Mouse (Mus musculus): ENCODE results near the gene Gm19345. TPM values are rescaled to one million over a fixed set of nuclear protein-coding genes. Genes with fewer than 3 reads are reported as not detected.

Gene Gm19345
- not detected in 2 replicates for polyA plus RNA-seq (2014; fragmentation: Nextera tagmentation; extraction: Ambion mirVana)

GRCm38 (mm10) chr7:19851858-19852570 lies at the start of gene Gm19345:
Gene Gm19345 (plus strand): TSS chr7:19852003.
- Histone ChIP-seq H3K9me3 (ENCODE audit: control insufficient read depth, low read depth, low read length) (no peaks in the 10 kb centered on the region), H3K4me1 (ENCODE audit: control insufficient read depth, insufficient read depth, low read length) (no peaks in the 10 kb centered on the region), H3K36me3 (ENCODE audit: control insufficient read depth, insufficient read depth, low read length) (no peaks in the 10 kb centered on the region), H3K27ac (ENCODE audit: low read length) (no peak within 1 kb of the TSS), H3K4me3 (ENCODE audit: low read depth, low read length) (peak within 1 kb of the TSS; percentile 14), H3K4me2 (replicated peaks; ENCODE audit: low read depth, low read length) (peak within 1 kb of the TSS; percentile 28), H3K27me3 (ENCODE audit: control insufficient read depth, insufficient read depth, low read length) (no peaks in the 10 kb centered on the region), H3K9ac (replicated peaks; ENCODE audit: low read depth, low read length) (no peak within 1 kb of the TSS)
- 4% methylated on average over 33 of the region's 33 CpGs for WGBS
- ATAC-seq (ENCODE audit: insufficient number of reproducible peaks, insufficient read depth, low FRiP score, low read depth): peak; percentile 73

- no peaks in the 10 kb centered on the region for H3K36me3 ChIP-seq (ENCODE audit: control insufficient read depth, insufficient read depth, low read length)
- H3K4me1 ChIP-seq (ENCODE audit: control insufficient read depth, insufficient read depth, low read length): no peaks in the 10 kb centered on the region
- ATAC-seq (ENCODE audit: insufficient number of reproducible peaks, insufficient read depth, low FRiP score, low read depth): no peak; the same call in 1 of the 2 replicates
- no peaks in the 10 kb centered on the region for H3K27me3 ChIP-seq (ENCODE audit: control insufficient read depth, insufficient read depth, low read length)
- H3K27ac ChIP-seq (ENCODE audit: low read length): no peak overlapping the region
- no peak overlapping the region for H3K4me3 ChIP-seq (ENCODE audit: low read depth, low read length)
- no peaks in the 10 kb centered on the region for H3K9me3 ChIP-seq (ENCODE audit: control insufficient read depth, low read depth, low read length)
- 22% methylated on average over 7 of the region's 7 CpGs for WGBS
- no peak overlapping the region for H3K4me2 ChIP-seq (replicated peaks; ENCODE audit: low read depth, low read length)
- no peak overlapping the region for H3K9ac ChIP-seq (replicated peaks; ENCODE audit: low read depth, low read length)
Observed at GRCm38 (mm10) chr7:19802995-19803394, 48.8 kb upstream of the Gm19345 start.

DNA sequence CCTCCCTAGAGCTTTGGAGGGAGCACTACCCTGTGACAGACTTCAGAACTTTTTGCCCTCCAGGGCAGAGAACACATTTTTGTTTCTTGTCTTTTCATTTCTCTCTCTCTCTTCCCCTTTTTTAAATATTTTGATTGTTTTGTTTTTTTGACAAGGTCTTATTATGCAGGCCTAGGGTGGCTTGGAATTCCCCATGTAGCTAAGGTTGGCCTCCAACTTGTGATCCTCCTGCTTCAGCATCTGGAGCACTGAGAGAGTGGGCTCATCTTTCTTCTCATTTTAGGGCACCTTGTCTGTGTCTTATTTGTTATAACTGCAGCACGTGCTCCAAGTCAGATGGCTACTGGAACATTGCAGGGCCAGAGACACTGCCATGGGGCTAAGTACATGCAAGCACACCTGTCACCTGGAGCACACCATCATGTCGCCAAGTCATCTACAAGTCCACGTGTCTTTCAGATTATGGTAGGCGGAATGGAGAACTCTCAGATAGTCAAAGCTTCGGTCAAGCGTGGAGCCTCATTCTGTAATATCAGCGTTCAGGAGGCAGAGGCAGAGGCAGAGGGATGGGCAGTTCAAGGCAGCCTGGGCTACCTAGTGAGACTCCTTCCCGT lies 45.3 kb upstream of the Gm19345 start:
- no peak for ATAC-seq (ENCODE audit: insufficient number of reproducible peaks, insufficient read depth, low FRiP score, low read depth)

DNA sequence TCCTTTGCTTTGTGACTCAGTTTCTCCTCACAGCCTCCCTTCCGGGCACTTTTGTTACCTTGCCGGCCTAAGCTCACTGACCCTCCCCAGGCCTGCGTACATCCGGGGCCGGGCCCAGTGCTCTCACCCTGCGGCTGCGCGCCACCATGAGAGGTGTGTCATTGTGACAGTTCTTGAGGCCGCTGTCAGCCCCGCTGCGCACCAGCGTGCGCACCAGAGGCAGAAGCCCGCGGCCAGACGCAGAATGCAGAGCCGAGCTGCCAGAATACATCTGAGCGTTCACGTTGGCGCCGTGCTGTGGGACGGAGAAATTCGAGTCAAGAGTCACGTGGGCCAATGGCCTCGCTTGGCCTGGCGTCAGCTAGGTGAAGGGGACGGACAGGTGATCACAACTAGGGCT lies 42.4 kb upstream of the Gm19345 start:
- H3K4me3 ChIP-seq (ENCODE audit: low read depth, low read length): no peak overlapping the region
- H3K9ac ChIP-seq (replicated peaks; ENCODE audit: low read depth, low read length): no peak overlapping the region
- no peaks in the 10 kb centered on the region; the same call in 1 of the 2 replicates for H3K27me3 ChIP-seq (ENCODE audit: control insufficient read depth, insufficient read depth, low read length)
- H3K9me3 ChIP-seq (ENCODE audit: control insufficient read depth, low read depth, low read length): no peaks in the 10 kb centered on the region
- H3K36me3 ChIP-seq (ENCODE audit: control insufficient read depth, insufficient read depth, low read length): no peaks in the 10 kb centered on the region
- no peak for ATAC-seq (ENCODE audit: insufficient number of reproducible peaks, insufficient read depth, low FRiP score, low read depth)
- peak overlapping the region; percentile 24; the same call in 1 of the 2 replicates for H3K4me2 ChIP-seq (replicated peaks; ENCODE audit: low read depth, low read length)
- WGBS: 11% methylated on average over 27 of the region's 27 CpGs
- peaks cover 6% of the 10 kb centered on the region; the same call in 1 of the 2 replicates for H3K4me1 ChIP-seq (ENCODE audit: control insufficient read depth, insufficient read depth, low read length)
- no peak overlapping the region for H3K27ac ChIP-seq (ENCODE audit: low read length)

More for the DNA sequence above, 45.3 kb upstream of the Gm19345 start:
- WGBS: 89% methylated on average over 8 of the region's 8 CpGs
- H3K4me2 ChIP-seq (replicated peaks; ENCODE audit: low read depth, low read length): no peak overlapping the region
- H3K36me3 ChIP-seq (ENCODE audit: control insufficient read depth, insufficient read depth, low read length): no peaks in the 10 kb centered on the region
- H3K9me3 ChIP-seq (ENCODE audit: control insufficient read depth, low read depth, low read length): no peaks in the 10 kb centered on the region
- H3K27me3 ChIP-seq (ENCODE audit: control insufficient read depth, insufficient read depth, low read length): no peaks in the 10 kb centered on the region; the same call in 1 of the 2 replicates
- H3K4me1 ChIP-seq (ENCODE audit: control insufficient read depth, insufficient read depth, low read length): peaks cover 6% of the 10 kb centered on the region; the same call in 1 of the 2 replicates
- H3K27ac ChIP-seq (ENCODE audit: low read length): no peak overlapping the region
- no peak overlapping the region for H3K9ac ChIP-seq (replicated peaks; ENCODE audit: low read depth, low read length)
- H3K4me3 ChIP-seq (ENCODE audit: low read depth, low read length): no peak overlapping the region

- H3K9me3 ChIP-seq (ENCODE audit: control insufficient read depth, low read depth, low read length): no peaks in the 10 kb centered on the region
- no peaks in the 10 kb centered on the region for H3K36me3 ChIP-seq (ENCODE audit: control insufficient read depth, insufficient read depth, low read length)
- H3K4me1 ChIP-seq (ENCODE audit: control insufficient read depth, insufficient read depth, low read length): peaks cover 10% of the 10 kb centered on the region; the same call in 1 of the 2 replicates
- H3K4me3 ChIP-seq (ENCODE audit: low read depth, low read length): no peak overlapping the region; the same call in 1 of the 2 replicates
- ATAC-seq (ENCODE audit: insufficient number of reproducible peaks, insufficient read depth, low FRiP score, low read depth): peak; percentile 60
- H3K27ac ChIP-seq (ENCODE audit: low read length): no peak overlapping the region
- H3K9ac ChIP-seq (replicated peaks; ENCODE audit: low read depth, low read length): no peak overlapping the region
- 12% methylated on average over 22 of the region's 22 CpGs for WGBS
- no peaks in the 10 kb centered on the region; the same call in 1 of the 2 replicates for H3K27me3 ChIP-seq (ENCODE audit: control insufficient read depth, insufficient read depth, low read length)
- peak overlapping the region; percentile 23 for H3K4me2 ChIP-seq (replicated peaks; ENCODE audit: low read depth, low read length)
Observed at GRCm38 (mm10) chr7:19811114-19811513, 40.7 kb upstream of the Gm19345 start.

DNA sequence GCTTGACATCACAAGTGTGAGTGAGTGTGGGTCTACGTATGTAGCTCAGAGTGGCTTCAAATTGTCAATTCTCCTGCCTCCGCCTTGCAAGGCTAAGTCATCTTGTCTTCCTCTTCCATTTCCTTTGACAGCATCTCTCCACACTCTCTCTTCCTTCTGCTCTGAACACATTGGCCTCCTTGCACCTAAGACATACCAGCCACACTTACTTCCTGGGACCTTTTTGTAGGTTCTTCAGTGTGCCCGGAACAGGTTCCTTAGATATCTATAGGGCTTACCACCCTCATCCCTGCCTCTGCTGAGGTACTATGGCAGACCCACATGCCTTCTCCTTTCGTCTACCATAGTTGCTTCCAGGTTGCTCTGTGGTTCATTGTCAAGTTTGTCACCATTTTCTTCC lies 38.6 kb upstream of the Gm19345 start:
- H3K4me2 ChIP-seq (replicated peaks; ENCODE audit: low read depth, low read length): no peak overlapping the region
- no peaks in the 10 kb centered on the region for H3K9me3 ChIP-seq (ENCODE audit: control insufficient read depth, low read depth, low read length)
- no peak for ATAC-seq (ENCODE audit: insufficient number of reproducible peaks, insufficient read depth, low FRiP score, low read depth)
- H3K27me3 ChIP-seq (ENCODE audit: control insufficient read depth, insufficient read depth, low read length): no peaks in the 10 kb centered on the region; the same call in 1 of the 2 replicates
- H3K27ac ChIP-seq (ENCODE audit: low read length): no peak overlapping the region
- peaks cover 24% of the 10 kb centered on the region for H3K4me1 ChIP-seq (ENCODE audit: control insufficient read depth, insufficient read depth, low read length)
- H3K9ac ChIP-seq (replicated peaks; ENCODE audit: low read depth, low read length): no peak overlapping the region
- no peak overlapping the region for H3K4me3 ChIP-seq (ENCODE audit: low read depth, low read length)
- H3K36me3 ChIP-seq (ENCODE audit: control insufficient read depth, insufficient read depth, low read length): no peaks in the 10 kb centered on the region
- 82% methylated on average over 4 of the region's 4 CpGs for WGBS

DNA sequence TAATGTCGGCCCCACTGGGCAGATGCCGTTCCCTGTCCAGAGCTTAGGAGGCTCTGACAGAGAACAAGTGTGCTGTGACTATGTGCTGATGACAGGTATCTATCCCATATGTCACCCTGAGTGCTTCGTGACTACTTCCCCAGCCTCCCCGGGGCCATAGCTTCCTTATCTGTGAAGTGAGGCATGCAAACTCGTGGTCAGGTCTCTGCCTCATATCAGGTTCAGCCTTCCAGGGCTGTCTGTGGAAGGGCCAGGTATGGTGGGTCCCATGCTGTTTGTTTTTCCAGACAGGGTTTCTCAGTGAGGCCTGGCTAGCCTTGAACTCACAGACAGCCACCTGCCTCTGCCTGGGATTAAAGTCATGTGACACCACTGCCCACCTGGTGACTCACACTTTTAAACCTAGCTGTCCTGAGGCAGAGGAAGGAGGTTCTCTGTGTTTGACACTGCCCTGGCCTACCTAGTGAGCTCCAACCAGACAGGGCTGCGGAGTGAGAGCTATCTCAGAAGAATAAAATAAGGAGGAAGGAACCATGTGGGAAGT lies 38.2 kb upstream of the Gm19345 start:
- Histone ChIP-seq H3K4me2 (replicated peaks; ENCODE audit: low read depth, low read length) (no peak overlapping the region), H3K9me3 (ENCODE audit: control insufficient read depth, low read depth, low read length) (no peaks in the 10 kb centered on the region), H3K4me3 (ENCODE audit: low read depth, low read length) (no peak overlapping the region), H3K36me3 (ENCODE audit: control insufficient read depth, insufficient read depth, low read length) (no peaks in the 10 kb centered on the region), H3K27ac (ENCODE audit: low read length) (no peak overlapping the region), H3K4me1 (ENCODE audit: control insufficient read depth, insufficient read depth, low read length) (peaks cover 27% of the 10 kb centered on the region), H3K9ac (replicated peaks; ENCODE audit: low read depth, low read length) (no peak overlapping the region), H3K27me3 (ENCODE audit: control insufficient read depth, insufficient read depth, low read length) (no peaks in the 10 kb centered on the region; the same call in 1 of the 2 replicates)
- ATAC-seq (ENCODE audit: insufficient number of reproducible peaks, insufficient read depth, low FRiP score, low read depth): no peak
- 77% methylated on average over 6 of the region's 6 CpGs for WGBS
